Mouse (Mus musculus) kidney, postnatal 36 days (tissue): ENCODE data around the gene Grk2.
"Not testable (repeated sequence)": the region's sequence is repeated elsewhere in the genome, so short reads cannot be mapped to it uniquely, and the experiment has no call there.

Experiments used
- DNase-seq, 2 experiments: peaks; one replicate each; pipeline ENCODE4 v3.0.0; 2021 to 2022; ENCODE audit warnings: mixed read lengths in 2 of 2

Gene Grk2

GRCm38 (mm10) chr19:4268566-4269361 lies 37.3 kb downstream of the Grk2 start, which contains the start of gene Ssh3:
TSS of gene Ssh3 (minus strand) at chr19:4269180.
- peak; percentile 92 to 94 for DNase-seq

GRCm38 (mm10) chr19:4265956-4266355 lies 40.1 kb downstream of the Grk2 start:
- no peak for DNase-seq

GRCm38 (mm10) chr19:4264171-4264780 lies 41.7 kb downstream of the Grk2 start:
- no peak for DNase-seq

- no peak for DNase-seq
Observed at GRCm38 (mm10) chr19:4263702-4264101, 42.3 kb downstream of the Grk2 start.

- no peak for DNase-seq
Observed at GRCm38 (mm10) chr19:4262756-4263155, 43.3 kb downstream of the Grk2 start.

- DNase-seq, result peak in 1 of 2 experiments; percentile 37
Observed at GRCm38 (mm10) chr19:4261038-4261698, 44.9 kb downstream of the Grk2 start.

- no peak for DNase-seq
Observed at GRCm38 (mm10) chr19:4257897-4258252, 48.1 kb downstream of the Grk2 start.

- DNase-seq, result peak; percentile 96 to 97
Observed at GRCm38 (mm10) chr19:4257216-4257896, 48.7 kb downstream of the Grk2 start.

- DNase-seq, result peak in 1 of 2 experiments; percentile 33
Observed at GRCm38 (mm10) chr19:4255583-4256162, 50.3 kb downstream of the Grk2 start.

- DNase-seq, result no peak
Observed at GRCm38 (mm10) chr19:4254230-4254629, 51.8 kb downstream of the Grk2 start.

- DNase-seq, result not testable (repeated sequence)
Observed at GRCm38 (mm10) chr19:4248683-4249082, 57.3 kb downstream of the Grk2 start.

GRCm38 (mm10) chr19:4247010-4247409 lies 59.0 kb downstream of the Grk2 start:
- no peak for DNase-seq

- no peak for DNase-seq
Observed at GRCm38 (mm10) chr19:4244775-4245174, 61.2 kb downstream of the Grk2 start.

GRCm38 (mm10) chr19:4242416-4242815 lies 63.6 kb downstream of the Grk2 start:
- no peak for DNase-seq

- DNase-seq, result no peak
Observed at GRCm38 (mm10) chr19:4240247-4240668, 65.8 kb downstream of the Grk2 start.
